Mouse (Mus musculus): ENCODE results near the gene Gprc5b. TPM values are rescaled to one million over a fixed set of nuclear protein-coding genes. Genes with fewer than 3 reads are reported as not detected.

Gprc5b gene
- total RNA-seq, 1 experiment, result 7.3 TPM

- H3K4me1 ChIP-seq (ENCODE audit: control insufficient read depth in 2 of 2, insufficient read depth in 2 of 2, low read length in 2 of 2, poor library complexity in 1 of 2), result no peaks in the 10 kb centered on the region
- H3K9ac ChIP-seq (ENCODE audit: insufficient read depth, low read depth, low read length, poor library complexity, severe bottlenecking), result no peak overlapping the region
- no peaks in the 10 kb centered on the region for H3K9me3 ChIP-seq (ENCODE audit: control insufficient read depth, insufficient read depth, low read depth, low read length)
- TF ChIP-seq MAFK (IDR thresholded peaks at IDR 0.05; ENCODE audit: insufficient read depth, low read depth, low read length) (no peak), HCFC1 (IDR thresholded peaks at IDR 0.05; ENCODE audit: borderline replicate concordance, insufficient read depth, low read length) (no peak), CHD2 (IDR thresholded peaks at IDR 0.05; ENCODE audit: low read depth, low read length) (no peak), ZC3H11A (IDR thresholded peaks at IDR 0.05; ENCODE audit: borderline replicate concordance, low read depth, low read length) (no peak), ZNF384 (IDR thresholded peaks at IDR 0.05; ENCODE audit: low read depth, low read length) (no peak)
- no peak overlapping the region for H3K27ac ChIP-seq (ENCODE audit: insufficient read depth, low read depth, low read length, poor library complexity, severe bottlenecking)
- no peak overlapping the region for H3K4me3 ChIP-seq (ENCODE audit: insufficient read depth in 1 of 2, low read depth in 1 of 2, low read length in 2 of 2, poor library complexity in 1 of 2, severe bottlenecking in 1 of 2)
- H3K36me3 ChIP-seq (ENCODE audit: control insufficient read depth, insufficient read depth, low read length, poor library complexity, severe bottlenecking), result no peaks in the 10 kb centered on the region
- in situ Hi-C loops (cut with MboI; ENCODE audit: low sequenced_read_pairs in 2 of 2, unreplicated experiment in 2 of 2), result no loop called here
- no peak for DNase-seq (ENCODE audit: low read depth, low spot score)
Measured at GRCm38 (mm10) chr7:118922441-118923202, 72.4 kb downstream of the Gprc5b start.

Other genes starting within 250 kb of the Gprc5b start
- gene Iqck, start 139.5 kb downstream of the Gprc5b start, total RNA-seq (2012; rRNA removed), result 1.8 and 2.8 TPM in 2 replicates
- 52.7 and 56.8 TPM in 2 replicates for gene Knop1, start 139.0 kb downstream of the Gprc5b start, total RNA-seq (2012; rRNA removed)
- gene Gpr139, start 189.4 kb upstream of the Gprc5b start, total RNA-seq (2012; rRNA removed), result 0.05 TPM in 1 of 2 replicates, not detected in the other